Mouse (Mus musculus) cerebellum, adult 18-20 months (tissue): ENCODE results near the gene Stt3b.
A peak's percentile ranks its signal among the peaks of the same experiment; 100 is the strongest.

Source experiments
- DNase-seq, 2 experiments: peaks; one replicate each; pipeline ENCODE4 v3.0.0; 2021

Stt3b gene

DNA sequence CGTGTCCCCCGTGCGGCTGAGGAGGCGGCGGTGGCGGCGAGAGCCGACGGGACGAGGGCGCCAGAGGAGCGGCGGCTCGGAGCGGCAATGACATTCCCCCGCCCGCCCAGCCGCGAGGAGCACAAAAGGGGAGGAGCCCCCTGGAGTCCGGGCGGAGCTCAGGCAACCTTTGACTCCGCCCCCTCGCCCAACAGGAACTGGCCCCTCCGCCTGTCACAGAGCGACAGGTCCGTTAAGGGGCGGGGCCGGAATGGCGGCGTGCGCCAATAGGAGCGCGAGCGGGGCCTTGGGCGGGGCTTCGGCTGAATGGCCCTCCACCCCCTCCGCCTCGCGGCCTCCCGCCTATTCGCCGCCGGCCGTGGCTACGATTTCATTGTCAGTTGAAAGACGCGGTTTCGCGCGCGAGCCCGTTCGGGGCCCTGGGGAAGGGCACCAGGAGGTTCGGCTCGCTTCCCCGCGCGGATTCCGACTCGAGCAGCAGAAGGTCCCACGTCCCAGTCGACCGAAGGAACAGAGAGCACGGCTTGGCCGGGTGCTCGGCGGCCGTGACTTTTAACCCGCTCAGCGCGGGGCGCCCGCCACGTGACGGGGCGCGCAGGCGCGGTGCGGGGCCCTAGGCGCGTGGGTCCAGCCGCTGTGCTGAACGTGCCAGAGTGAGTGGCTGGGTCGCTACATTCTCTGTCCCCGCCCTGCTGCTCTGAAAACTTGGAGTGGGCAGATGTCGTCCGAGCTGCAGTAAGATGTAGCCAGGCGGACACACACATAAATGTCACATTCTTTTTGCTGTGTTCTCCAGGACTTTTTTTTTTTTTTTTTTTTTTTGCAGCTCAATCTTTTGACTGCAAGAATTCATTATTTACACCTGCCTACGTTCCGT is at the start of gene Stt3b:
Gene Stt3b (minus strand): TSS at position 76 of the 877 bp plus-strand sequence.
- peak; percentile 100 for DNase-seq

DNA sequence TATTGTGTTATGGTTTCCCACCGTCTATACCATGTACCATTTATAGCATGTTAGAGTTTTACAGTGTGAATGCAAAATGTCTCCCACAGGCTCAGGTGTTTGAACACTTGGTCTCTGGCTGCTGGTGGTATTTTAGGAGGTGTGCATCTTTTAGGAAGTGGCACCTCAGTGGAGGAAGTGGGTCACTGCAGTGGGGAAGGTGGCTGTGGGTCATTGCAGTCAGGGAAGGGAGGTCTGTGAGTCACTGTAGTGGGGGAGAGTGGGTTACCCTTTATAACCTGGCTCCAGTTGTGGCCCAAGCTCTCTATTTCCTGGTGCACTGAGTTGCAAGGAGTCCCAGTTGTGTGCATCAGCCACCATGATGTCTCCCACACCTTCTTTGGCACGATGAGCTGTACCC is 48.2 kb upstream of the Stt3b start:
- no peak for DNase-seq

- no peak for DNase-seq
Observed at GRCm38 (mm10) chr9:115357996-115358395, 47.8 kb upstream of the Stt3b start.

DNA sequence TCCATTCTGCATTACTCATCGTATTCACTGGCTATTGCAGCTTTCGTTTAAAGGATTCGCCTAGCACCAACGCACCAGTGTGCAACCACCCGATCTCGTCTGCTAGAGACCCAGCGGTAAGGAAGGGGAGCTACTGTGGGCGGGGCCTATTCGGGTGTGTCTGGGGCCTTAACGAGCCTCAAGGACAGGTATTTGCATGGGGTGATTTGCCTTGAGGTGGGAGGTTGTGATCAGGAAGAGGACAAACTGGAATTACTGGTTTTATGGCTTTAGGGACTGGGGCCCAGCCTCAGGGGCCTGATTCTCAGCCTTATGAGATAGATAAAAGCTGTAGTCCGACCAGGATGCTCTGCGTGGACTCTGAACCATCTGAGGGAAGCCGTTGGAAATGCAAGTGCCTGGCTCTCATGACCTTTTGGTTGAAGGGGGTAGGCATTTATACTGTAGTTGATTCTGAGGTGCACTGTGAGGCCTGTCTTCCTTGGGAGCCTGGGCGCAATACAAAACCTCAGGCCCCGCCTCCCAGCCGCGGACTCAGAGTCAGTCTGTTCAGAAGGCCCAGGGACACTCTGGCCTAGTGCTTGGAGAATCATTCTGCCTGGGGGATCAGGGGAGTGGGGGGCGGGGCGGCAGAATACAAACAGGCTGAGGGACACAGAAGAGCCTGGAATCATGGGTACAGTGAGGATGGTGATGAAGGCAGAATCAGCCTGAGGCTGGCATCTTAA is 46.7 kb upstream of the Stt3b start:
- DNase-seq = no peak

- no peak for DNase-seq
Observed at GRCm38 (mm10) chr9:115355972-115356371, 45.8 kb upstream of the Stt3b start.

GRCm38 (mm10) chr9:115349741-115350512 is 39.7 kb upstream of the Stt3b start:
- no peak for DNase-seq

DNA sequence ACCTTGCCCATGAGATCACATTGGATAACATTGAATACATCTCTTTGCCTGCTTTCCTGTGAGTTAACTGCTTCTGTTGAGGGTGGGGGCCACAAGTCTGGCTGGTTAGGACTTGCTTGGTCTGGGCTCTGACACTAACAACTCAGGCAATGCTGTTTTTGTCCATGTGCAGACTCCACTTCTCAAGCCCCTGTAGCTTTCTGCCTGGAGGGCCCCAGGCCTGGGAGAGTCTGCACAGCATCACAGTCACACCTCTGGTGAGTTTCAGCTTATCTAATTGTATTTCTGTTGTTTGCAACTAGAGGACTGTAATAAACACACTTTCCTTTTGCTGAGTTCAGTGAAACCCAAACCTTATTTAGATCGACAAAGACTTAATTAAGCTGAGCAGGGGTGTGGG is 38.9 kb upstream of the Stt3b start:
- no peak for DNase-seq

GRCm38 (mm10) chr9:115344930-115345329 is 34.7 kb upstream of the Stt3b start:
- DNase-seq = no peak

DNA sequence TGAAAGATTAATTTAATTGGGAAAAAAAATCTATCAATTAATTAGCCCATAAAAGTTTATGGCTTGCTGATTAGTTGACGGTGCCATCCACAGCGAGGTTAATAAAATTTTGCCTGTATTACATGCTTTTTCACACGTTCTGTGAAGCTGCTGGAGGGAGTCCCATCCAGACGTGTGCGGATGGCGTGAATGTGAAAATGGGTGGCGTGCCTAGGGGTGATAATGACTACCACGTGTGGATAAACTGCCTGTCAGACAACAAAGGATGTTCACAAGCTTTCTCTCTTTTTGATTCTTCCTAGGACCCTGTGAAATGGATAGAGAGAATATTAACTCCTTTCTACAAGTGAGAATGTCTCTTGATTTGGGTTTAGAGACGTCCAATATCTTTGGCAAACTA is 31.4 kb upstream of the Stt3b start:
- DNase-seq = no peak

GRCm38 (mm10) chr9:115340212-115340815 is 30.1 kb upstream of the Stt3b start:
- DNase-seq = no peak

DNA sequence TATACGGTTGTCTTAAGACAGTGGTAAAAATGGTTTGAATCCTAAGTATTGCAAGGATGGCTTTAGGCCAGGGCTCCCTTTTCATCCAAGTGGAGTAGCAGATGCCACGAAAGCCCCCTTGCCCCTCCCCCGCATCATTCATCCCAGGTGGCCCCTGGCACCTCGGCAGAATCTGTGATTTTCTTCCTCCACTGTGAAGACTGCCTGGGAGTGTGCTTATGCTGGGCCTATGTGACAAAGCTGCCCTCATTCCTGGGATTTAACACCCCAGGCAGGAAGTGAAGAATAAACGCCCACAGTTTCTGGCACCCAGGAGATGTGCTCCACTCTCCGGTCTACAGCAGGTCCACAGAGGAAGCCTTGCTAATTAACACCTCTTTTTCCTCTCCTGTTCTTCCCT is 28.6 kb upstream of the Stt3b start:
- peak in 1 of 2 experiments; percentile 4 for DNase-seq

DNA sequence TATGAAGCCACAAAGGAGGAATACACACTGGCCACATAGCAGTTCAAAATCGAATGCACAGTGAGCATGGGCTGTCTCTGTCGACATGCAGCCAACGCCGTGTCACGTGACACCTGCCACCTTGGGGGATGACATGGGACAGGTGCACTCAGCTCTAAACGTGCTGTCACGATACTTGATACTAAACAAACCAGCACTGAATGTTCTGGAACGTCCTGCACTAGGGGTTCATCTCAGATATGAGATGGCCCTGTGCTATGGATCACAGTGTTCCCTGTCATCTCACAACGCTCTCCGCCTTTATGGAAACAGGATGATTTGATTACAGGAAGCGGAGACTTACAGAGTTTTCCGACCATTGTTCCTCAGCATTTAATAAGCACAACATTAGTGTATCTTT is 22.8 kb upstream of the Stt3b start:
- no peak for DNase-seq

DNA sequence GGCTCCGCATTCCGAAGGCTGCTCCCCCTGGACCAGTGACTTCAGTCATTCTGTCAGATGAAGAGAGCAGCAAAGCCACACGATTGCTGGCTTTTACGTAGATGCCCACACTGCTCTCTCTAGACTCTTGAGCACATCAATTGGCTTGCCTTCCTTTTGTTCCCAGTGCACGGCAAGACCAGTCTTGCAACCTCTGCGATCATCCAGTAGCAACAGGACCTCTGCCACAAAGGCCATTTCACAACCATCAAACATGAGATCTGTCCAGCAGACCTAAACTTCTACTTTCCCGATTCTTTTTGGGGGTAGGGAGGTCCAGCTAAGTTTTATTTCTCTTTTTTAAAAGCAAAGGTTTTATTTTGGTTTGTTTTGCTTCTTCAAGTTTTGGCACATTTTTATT is 22.1 kb upstream of the Stt3b start:
- DNase-seq = no peak

DNA sequence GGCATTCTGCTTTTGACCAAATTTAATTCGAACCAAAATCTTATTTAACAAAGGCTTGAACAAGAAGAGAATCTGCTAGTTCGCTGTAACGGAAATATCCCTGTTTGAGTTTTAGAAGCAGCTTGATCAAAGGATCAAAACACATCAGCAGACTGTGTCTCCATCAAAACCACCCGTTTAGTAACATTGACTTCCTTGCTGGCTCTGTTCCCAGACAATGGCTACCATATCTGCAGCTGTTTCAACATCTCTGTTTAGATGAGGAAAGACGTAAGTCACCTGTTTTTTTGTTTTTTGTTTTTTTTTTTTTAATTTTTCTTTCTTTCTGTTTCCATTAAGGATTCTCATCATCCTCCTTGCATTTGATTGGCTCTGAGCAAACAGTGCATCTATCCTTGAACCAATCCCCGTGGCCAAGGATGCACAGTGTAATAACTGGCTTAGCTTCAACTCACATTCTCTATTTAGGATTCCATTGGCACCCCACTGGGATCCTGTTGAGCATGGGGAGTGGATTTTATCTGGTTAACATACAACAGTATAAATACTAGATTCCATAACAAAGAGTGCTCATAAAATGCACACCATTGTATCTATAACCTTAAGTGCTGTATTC is 20.7 kb upstream of the Stt3b start:
- no peak for DNase-seq

DNA sequence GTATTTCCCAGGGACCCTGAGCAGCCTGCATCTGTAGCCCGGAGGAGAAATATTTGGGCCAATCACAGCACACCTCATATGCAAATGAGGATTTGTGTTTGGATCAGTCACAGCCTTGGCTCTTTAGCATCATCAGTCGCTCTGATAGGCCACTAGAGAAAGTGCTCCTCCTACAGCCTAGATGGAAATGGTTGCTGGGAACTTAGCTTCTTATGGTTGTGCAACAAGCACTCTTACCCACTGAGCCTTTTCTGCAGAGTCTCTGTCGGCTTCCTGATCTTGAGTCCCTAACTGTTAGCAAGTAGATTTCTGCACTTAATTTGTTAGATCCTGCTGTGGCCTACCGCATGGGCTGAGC is 16.3 kb upstream of the Stt3b start:
- DNase-seq = no peak

GRCm38 (mm10) chr9:115325831-115326532 is 15.8 kb upstream of the Stt3b start:
- no peak for DNase-seq

GRCm38 (mm10) chr9:115323572-115323971 is 13.4 kb upstream of the Stt3b start:
- no peak for DNase-seq

DNA sequence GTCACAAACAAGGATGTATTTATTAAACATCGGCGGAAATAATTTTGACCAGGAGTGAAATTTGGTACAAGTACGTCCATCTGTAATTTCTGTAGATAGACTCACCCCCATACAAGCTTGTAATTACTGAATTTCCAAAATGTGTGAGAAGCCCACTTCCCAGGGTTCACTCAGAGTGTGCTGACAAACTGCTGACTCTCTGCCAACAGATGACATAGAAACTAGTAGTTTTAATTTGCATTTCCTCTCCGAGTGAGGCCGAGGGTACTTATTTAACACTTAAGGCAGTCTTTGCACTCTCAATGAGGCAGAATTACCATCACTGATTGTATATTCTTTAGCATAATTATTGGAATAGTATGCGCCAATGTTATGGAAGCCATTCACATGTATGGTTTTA is 12.2 kb upstream of the Stt3b start:
- no peak for DNase-seq

DNA sequence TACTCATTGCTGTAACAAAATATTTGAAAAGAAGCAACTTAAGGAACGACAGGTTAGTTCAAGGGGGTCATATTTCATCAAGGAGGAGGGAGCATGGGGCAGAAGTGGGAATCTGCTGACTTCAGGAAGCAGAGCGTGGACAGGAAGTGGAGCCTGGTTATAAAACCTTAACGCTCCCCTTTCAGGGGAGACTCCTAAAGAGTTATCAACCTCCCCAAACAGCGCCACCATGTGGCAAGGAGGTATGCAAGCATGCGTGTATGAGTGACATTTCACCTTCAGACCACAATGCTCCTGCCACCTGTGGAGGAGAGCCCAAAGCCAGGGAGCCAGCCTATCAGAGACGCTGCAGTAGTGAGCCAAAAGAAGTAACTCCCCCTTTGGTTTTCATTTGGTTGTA is 10.8 kb upstream of the Stt3b start:
- DNase-seq = no peak

DNA sequence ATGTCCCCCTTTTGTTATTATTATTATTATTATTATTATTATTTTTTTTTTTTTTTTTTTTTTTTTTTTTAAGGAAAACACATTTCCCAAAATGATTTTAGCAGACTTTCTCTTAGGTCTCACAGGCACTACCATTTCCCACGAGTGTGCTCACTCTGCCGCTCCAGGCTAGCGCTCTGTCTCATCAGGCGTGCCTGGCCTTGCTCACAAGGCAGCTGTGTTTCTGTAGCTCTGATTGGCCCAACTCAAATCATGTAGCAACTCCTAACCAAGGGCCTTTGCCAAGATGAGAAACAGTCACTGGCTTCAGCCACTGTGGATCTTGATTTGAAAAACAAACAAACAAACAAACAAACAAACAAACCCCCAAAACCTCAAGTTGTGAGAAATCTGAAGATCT is 9.9 kb upstream of the Stt3b start:
- no peak for DNase-seq

- DNase-seq = no peak
Observed at GRCm38 (mm10) chr9:115318621-115319375, 8.6 kb upstream of the Stt3b start.
